Mouse (Mus musculus): ENCODE measurements around the gene Gal3st2.

GRCm38 (mm10) chr1:93826540-93826835 is 34.6 kb upstream of the Gal3st2 start:
- TF ChIP-seq CTCF (IDR thresholded peaks at IDR 0.05) (no peak), POLR2A (IDR thresholded peaks at IDR 0.05; ENCODE audit: insufficient read depth, low read depth, low read length) (no peak), EP300 (IDR thresholded peaks at IDR 0.05; ENCODE audit: insufficient read depth, low read depth, low read length) (no peak)
